Mouse (Mus musculus) limb, embryonic 15.5 days (tissue): ENCODE results near the gene Edil3. TPM values are rescaled to one million over a fixed set of nuclear protein-coding genes. Genes with fewer than 3 reads are reported as not detected.

Source experiments
- ATAC-seq: fragments of 200-750 bp; cut with Nextera tagmentation; 2 replicates; pipeline ENCODE4 v1.8.0; 2017; ENCODE audit warnings: low read depth, moderate TSS enrichment; ENCODE audit not compliant: insufficient number of reproducible peaks, low FRiP score, low TSS enrichment
- H3K27ac ChIP-seq: fragments of 300-500 bp; sonication (generic); 2 replicates; pipeline ENCODE4 v1.5.1; 2015; ENCODE audit warnings: moderate library complexity, mild to moderate bottlenecking, inconsistent platforms
- H3K27me3 ChIP-seq: fragments of 300-500 bp; sonication (generic); 2 replicates; pipeline ENCODE4 v1.6.1; 2015; ENCODE audit warnings: inconsistent platforms
- H3K36me3 ChIP-seq: fragments of 300-500 bp; sonication (generic); 2 replicates; pipeline ENCODE4 v1.6.1; 2015; ENCODE audit warnings: inconsistent platforms
- H3K4me1 ChIP-seq: fragments of 300-500 bp; sonication (generic); 2 replicates; pipeline ENCODE4 v1.6.1; 2015; ENCODE audit warnings: inconsistent platforms
- H3K4me2 ChIP-seq: fragments of 300-500 bp; sonication (generic); 2 replicates; pipeline ENCODE4 v1.6.1; 2015; ENCODE audit warnings: mild to moderate bottlenecking, inconsistent platforms
- H3K4me3 ChIP-seq: fragments of 300-500 bp; sonication (generic); 2 replicates; pipeline ENCODE4 v1.5.1; 2015; ENCODE audit warnings: mild to moderate bottlenecking, inconsistent platforms
- H3K9ac ChIP-seq: fragments of 300-500 bp; sonication (generic); 2 replicates; pipeline ENCODE4 v1.6.1; 2015; ENCODE audit warnings: inconsistent platforms
- H3K9me3 ChIP-seq: fragments of 300-500 bp; sonication (generic); 2 replicates; pipeline ENCODE4 v1.6.1; 2016; ENCODE audit warnings: inconsistent platforms
- WGBS: fragments of 180-500 bp; shearing (Covaris S2); methylation state at CpG from one replicate; pipeline ENCODE4 v1.1.7; 2015; 5-methylcytosine and 5-hydroxymethylcytosine counted together
- polyA plus RNA-seq: library from polyadenylated mRNA; unstranded; fragments of >200 nt; fragmentation: Nextera tagmentation; extraction: Ambion mirVana; gene quantifications from 2 replicates; pipeline ENCODE4 v1.2.1, GENCODE M21; 2015

Edil3 gene
- polyA plus RNA-seq, 1 experiment from 2014 or later = 10.5 TPM

- Histone ChIP-seq H3K27me3 (no peaks in the 10 kb centered on the region), H3K4me1 (no peaks in the 10 kb centered on the region), H3K4me3 (no peak overlapping the region), H3K27ac (no peak overlapping the region), H3K36me3 (no peaks in the 10 kb centered on the region), H3K9ac (no peak overlapping the region), H3K9me3 (no peaks in the 10 kb centered on the region), H3K4me2 (no peak overlapping the region)
- ATAC-seq = no peak
- 64% methylated on average over 1 of the region's 1 CpGs for WGBS
Measured at GRCm38 (mm10) chr13:89321155-89321554, 499.9 kb downstream of the Edil3 start.

GRCm38 (mm10) chr13:89324282-89324681, 503.0 kb downstream of the Edil3 start:
- WGBS = 77% methylated on average over 2 of the region's 2 CpGs
- no peaks in the 10 kb centered on the region for H3K9me3 ChIP-seq

GRCm38 (mm10) chr13:89334494-89334893, 513.2 kb downstream of the Edil3 start:
- H3K4me3 ChIP-seq = no peak overlapping the region
- no peaks in the 10 kb centered on the region for H3K9me3 ChIP-seq
- WGBS = 68% methylated on average over 1 of the region's 1 CpGs
- H3K4me1 ChIP-seq = peaks cover 9% of the 10 kb centered on the region
- H3K27ac ChIP-seq = no peak overlapping the region
- no peaks in the 10 kb centered on the region for H3K36me3 ChIP-seq
- no peak overlapping the region for H3K4me2 ChIP-seq
- H3K27me3 ChIP-seq = no peaks in the 10 kb centered on the region
- no peak for ATAC-seq
- H3K9ac ChIP-seq = no peak overlapping the region

More at GRCm38 (mm10) chr13:89324282-89324681, 503.0 kb downstream of the Edil3 start:
- no peaks in the 10 kb centered on the region for H3K27me3 ChIP-seq
- H3K4me2 ChIP-seq = no peak overlapping the region
- no peaks in the 10 kb centered on the region for H3K36me3 ChIP-seq
- no peak overlapping the region for H3K9ac ChIP-seq
- no peak for ATAC-seq
- H3K27ac ChIP-seq = no peak overlapping the region
- H3K4me1 ChIP-seq = no peaks in the 10 kb centered on the region
- no peak overlapping the region for H3K4me3 ChIP-seq

- H3K36me3 ChIP-seq = no peaks in the 10 kb centered on the region
- no peak overlapping the region for H3K4me2 ChIP-seq
- H3K4me3 ChIP-seq = no peak overlapping the region
- H3K27ac ChIP-seq = peak overlapping the region; percentile 62
- ATAC-seq = peak; percentile 63; the same call in 1 of the 2 replicates
- H3K4me1 ChIP-seq = peaks cover 9% of the 10 kb centered on the region
- no peak overlapping the region for H3K9ac ChIP-seq
- no peaks in the 10 kb centered on the region for H3K27me3 ChIP-seq
- no peaks in the 10 kb centered on the region for H3K9me3 ChIP-seq
- 37% methylated on average over 7 of the region's 7 CpGs for WGBS
Measured at GRCm38 (mm10) chr13:89335908-89336579, 514.8 kb downstream of the Edil3 start.

GRCm38 (mm10) chr13:89339055-89339454, 517.8 kb downstream of the Edil3 start:
- H3K27ac ChIP-seq = 0 out of 2 replicates have a peak overlapping the region, but pooled peaks have one; percentile 3
- 45% methylated on average over 4 of the region's 4 CpGs for WGBS
- ATAC-seq = 0 out of 2 replicates have a peak, but pooled peaks have one; percentile 10
- peaks cover 9% of the 10 kb centered on the region for H3K4me1 ChIP-seq
- H3K27me3 ChIP-seq = no peaks in the 10 kb centered on the region
- no peaks in the 10 kb centered on the region for H3K9me3 ChIP-seq
- H3K36me3 ChIP-seq = no peaks in the 10 kb centered on the region
- H3K9ac ChIP-seq = no peak overlapping the region
- no peak overlapping the region for H3K4me2 ChIP-seq
- no peak overlapping the region for H3K4me3 ChIP-seq

GRCm38 (mm10) chr13:89339776-89340175, 518.5 kb downstream of the Edil3 start:
- Histone ChIP-seq H3K9ac (no peak overlapping the region), H3K4me3 (no peak overlapping the region), H3K27ac (no peak overlapping the region), H3K36me3 (no peaks in the 10 kb centered on the region), H3K4me1 (peaks cover 9% of the 10 kb centered on the region), H3K4me2 (no peak overlapping the region), H3K27me3 (no peaks in the 10 kb centered on the region), H3K9me3 (no peaks in the 10 kb centered on the region)
- WGBS = 85% methylated on average over 3 of the region's 3 CpGs
- ATAC-seq = no peak

- Histone ChIP-seq H3K27ac (no peak overlapping the region), H3K4me3 (no peak overlapping the region), H3K9me3 (no peaks in the 10 kb centered on the region), H3K4me1 (no peaks in the 10 kb centered on the region), H3K4me2 (no peak overlapping the region), H3K9ac (no peak overlapping the region), H3K27me3 (no peaks in the 10 kb centered on the region), H3K36me3 (no peaks in the 10 kb centered on the region)
- no peak for ATAC-seq
- 75% methylated on average over 3 of the region's 3 CpGs for WGBS
Measured at GRCm38 (mm10) chr13:89355234-89355633, 534.0 kb downstream of the Edil3 start.

GRCm38 (mm10) chr13:89358407-89358806, 537.1 kb downstream of the Edil3 start:
- ATAC-seq = no peak
- Histone ChIP-seq H3K9ac (no peak overlapping the region), H3K27me3 (no peaks in the 10 kb centered on the region), H3K36me3 (no peaks in the 10 kb centered on the region), H3K27ac (no peak overlapping the region), H3K4me1 (no peaks in the 10 kb centered on the region), H3K4me2 (no peak overlapping the region), H3K4me3 (no peak overlapping the region), H3K9me3 (no peaks in the 10 kb centered on the region)

GRCm38 (mm10) chr13:89362274-89362673, 541.0 kb downstream of the Edil3 start:
- Histone ChIP-seq H3K9ac (no peak overlapping the region), H3K36me3 (no peaks in the 10 kb centered on the region), H3K27me3 (no peaks in the 10 kb centered on the region), H3K27ac (no peak overlapping the region), H3K4me1 (no peaks in the 10 kb centered on the region), H3K4me2 (no peak overlapping the region), H3K9me3 (no peaks in the 10 kb centered on the region), H3K4me3 (no peak overlapping the region)
- 65% methylated on average over 4 of the region's 4 CpGs for WGBS
- ATAC-seq = no peak

GRCm38 (mm10) chr13:89371253-89371652, 550.0 kb downstream of the Edil3 start:
- H3K9me3 ChIP-seq = no peaks in the 10 kb centered on the region
- no peak overlapping the region for H3K9ac ChIP-seq
- H3K36me3 ChIP-seq = no peaks in the 10 kb centered on the region
- no peak overlapping the region for H3K4me2 ChIP-seq
- H3K4me1 ChIP-seq = no peaks in the 10 kb centered on the region
- no peak overlapping the region for H3K4me3 ChIP-seq
- no peak for ATAC-seq
- H3K27ac ChIP-seq = no peak overlapping the region
- no peaks in the 10 kb centered on the region for H3K27me3 ChIP-seq

GRCm38 (mm10) chr13:89371656-89372240, 550.5 kb downstream of the Edil3 start:
- Histone ChIP-seq H3K27ac (no peak overlapping the region), H3K4me2 (no peak overlapping the region), H3K9ac (no peak overlapping the region), H3K4me1 (no peaks in the 10 kb centered on the region), H3K27me3 (no peaks in the 10 kb centered on the region), H3K36me3 (no peaks in the 10 kb centered on the region), H3K4me3 (no peak overlapping the region), H3K9me3 (no peaks in the 10 kb centered on the region)
- 71% methylated on average over 5 of the region's 5 CpGs for WGBS
- ATAC-seq = no peak
